Mouse (Mus musculus) brown adipose tissue, adult 24 weeks (tissue): ENCODE data around the gene Decr2. TPM values are rescaled to one million over a fixed set of nuclear protein-coding genes. Genes with fewer than 3 reads are reported as not detected.

Experiments used
- H3K27ac ChIP-seq: fragments of 200-500 bp; replicated peaks from 2 replicates; pipeline ENCODE4 v1.5.1; 2012; ENCODE audit warnings: low read depth, mild to moderate bottlenecking, low read length
- H3K4me1 ChIP-seq: fragments of 200-500 bp; 2 replicates; pipeline ENCODE4 v1.6.1; 2012; ENCODE audit warnings: low read length, mixed read lengths; ENCODE audit not compliant: control insufficient read depth, insufficient read depth, insufficient read length
- H3K4me3 ChIP-seq: fragments of 200-500 bp; 2 replicates; pipeline ENCODE4 v1.5.1; 2012; ENCODE audit warnings: low read depth, mild to moderate bottlenecking, low read length, moderate library complexity; ENCODE audit not compliant: insufficient read depth
- polyA plus RNA-seq: library from polyadenylated mRNA; stranded (reverse); fragments of >200 nt; gene quantifications from 2 replicates; pipeline ENCODE4 v1.2.4, GENCODE M21; 2012; ENCODE audit not compliant: missing spikeins, insufficient read depth, insufficient read length

The Decr2 gene
- 48.4 and 53.1 TPM in 2 replicates for polyA plus RNA-seq

- Histone ChIP-seq H3K4me1 (no peaks in the 10 kb centered on the region), H3K4me3 (peak within 1 kb of the TSS; percentile 84), H3K27ac (peak within 1 kb of the TSS; percentile 74)
These were observed at the start of gene Decr2 for GRCm38 (mm10) chr17:26089905-26090632. Gene Decr2, minus strand, starts transcription at chr17:26090337.

DNA sequence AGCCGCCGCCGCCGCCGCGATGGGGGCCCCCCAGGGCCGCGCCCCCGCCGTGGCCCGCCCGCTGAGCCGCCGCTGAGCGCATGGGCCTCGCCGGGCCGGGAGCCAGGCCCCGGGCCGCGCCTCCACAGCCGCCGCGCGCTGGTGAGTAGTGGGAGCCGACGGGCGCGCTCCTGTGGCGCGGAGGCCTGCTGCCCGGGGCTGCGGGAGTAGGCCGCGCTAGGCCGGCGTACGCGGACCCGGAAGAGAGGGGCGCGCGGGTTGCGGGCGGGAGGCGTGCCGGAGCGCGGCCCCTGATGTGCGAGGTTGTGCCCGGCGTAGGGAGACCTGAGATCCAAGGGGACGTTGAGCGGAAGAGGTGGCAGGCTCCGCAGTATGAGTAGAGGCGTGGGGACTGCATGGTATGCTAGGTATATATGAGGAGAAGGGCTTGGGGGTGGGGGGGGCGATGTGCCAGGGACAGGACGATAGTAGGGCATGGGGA, 48.8 kb upstream of the Decr2 start:
- H3K4me1 ChIP-seq = no peaks in the 10 kb centered on the region
- H3K27ac ChIP-seq = peak overlapping the region; percentile 40; the same call in 1 of the 2 replicates
- H3K4me3 ChIP-seq = peak overlapping the region; percentile 100

DNA sequence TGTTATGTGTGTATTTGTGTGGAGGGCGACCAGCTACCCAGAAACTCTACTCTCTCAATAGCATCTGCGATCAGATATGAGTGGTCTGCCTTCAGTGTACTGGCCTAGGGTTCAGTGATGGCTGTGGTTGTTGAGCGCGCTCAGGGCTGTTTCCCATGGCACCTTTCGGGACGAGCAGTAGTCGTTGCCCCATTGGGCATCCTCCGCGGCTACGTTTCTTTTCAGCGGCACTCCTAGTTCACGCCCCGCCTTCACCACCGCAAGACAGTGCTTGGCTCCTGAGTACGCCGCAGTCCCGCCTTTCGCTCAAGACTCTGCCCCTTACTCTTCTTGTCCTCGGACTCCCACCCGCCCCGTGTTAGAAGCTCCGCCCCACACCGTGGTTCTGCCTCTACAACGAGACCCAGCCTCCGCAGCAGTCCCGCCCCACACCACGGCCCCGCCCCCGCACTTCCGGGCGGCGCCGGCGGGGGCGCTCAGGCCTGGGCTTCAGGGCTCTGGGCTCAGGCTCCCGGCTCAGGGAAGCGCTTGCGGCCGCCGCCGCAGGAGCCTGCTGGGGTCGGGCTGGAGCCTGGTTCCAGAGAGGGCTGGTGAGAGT, 48.2 kb upstream of the Decr2 start, which contains the start of gene Axin1:
TSS of gene Axin1 (plus strand) at position 450 of the 598 bp plus-strand sequence.
- Histone ChIP-seq H3K27ac (peak within 1 kb of the TSS; percentile 40; the same call in 1 of the 2 replicates), H3K4me1 (no peaks in the 10 kb centered on the region), H3K4me3 (peak within 1 kb of the TSS; percentile 100)

- Histone ChIP-seq H3K4me1 (no peaks in the 10 kb centered on the region), H3K4me3 (peak overlapping the region; percentile 100), H3K27ac (no peak overlapping the region)
These were observed 47.6 kb upstream of the Decr2 start for GRCm38 (mm10) chr17:26137751-26138130.

DNA sequence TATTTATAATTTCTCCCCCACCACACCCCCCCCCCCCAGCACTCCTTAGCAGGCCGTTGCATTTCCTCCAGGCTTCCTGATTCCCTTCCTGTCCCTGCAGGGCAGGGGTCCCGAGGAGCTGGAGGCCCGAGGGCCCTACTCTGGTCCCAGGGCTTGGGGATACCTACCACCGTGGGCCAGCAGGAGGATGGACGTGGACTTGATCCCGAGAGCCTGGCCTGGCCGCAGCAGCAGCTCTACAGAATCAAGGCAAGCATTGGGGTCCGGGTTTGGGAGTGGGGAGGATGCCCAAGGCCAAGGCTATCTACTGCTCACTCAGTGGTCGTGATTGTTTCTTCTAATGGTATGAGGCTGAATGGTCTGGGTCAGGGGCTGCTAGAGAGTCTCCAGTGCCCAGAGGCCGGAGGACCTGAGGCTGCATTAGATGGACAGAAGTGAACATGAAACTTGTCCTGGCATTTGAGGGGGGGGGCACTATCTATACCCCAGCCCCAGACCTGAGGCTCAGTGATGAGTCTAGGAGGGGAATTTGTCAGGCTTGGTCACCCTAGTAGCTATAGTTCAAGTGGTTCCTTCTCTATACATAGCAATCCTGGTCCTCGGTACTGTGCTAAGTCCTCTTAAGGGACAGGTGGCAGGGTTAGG, 47.1 kb upstream of the Decr2 start:
- Histone ChIP-seq H3K4me1 (no peaks in the 10 kb centered on the region), H3K4me3 (no peak overlapping the region), H3K27ac (no peak overlapping the region)

- H3K27ac ChIP-seq = no peak overlapping the region
These were observed 42.0 kb upstream of the Decr2 start for GRCm38 (mm10) chr17:26131856-26132853.

GRCm38 (mm10) chr17:26131062-26131732, 41.1 kb upstream of the Decr2 start:
- Histone ChIP-seq H3K4me1 (no peaks in the 10 kb centered on the region), H3K27ac (no peak overlapping the region), H3K4me3 (no peak overlapping the region)

More at GRCm38 (mm10) chr17:26131856-26132853, 42.0 kb upstream of the Decr2 start:
- H3K4me3 ChIP-seq = no peak overlapping the region
- H3K4me1 ChIP-seq = no peaks in the 10 kb centered on the region

DNA sequence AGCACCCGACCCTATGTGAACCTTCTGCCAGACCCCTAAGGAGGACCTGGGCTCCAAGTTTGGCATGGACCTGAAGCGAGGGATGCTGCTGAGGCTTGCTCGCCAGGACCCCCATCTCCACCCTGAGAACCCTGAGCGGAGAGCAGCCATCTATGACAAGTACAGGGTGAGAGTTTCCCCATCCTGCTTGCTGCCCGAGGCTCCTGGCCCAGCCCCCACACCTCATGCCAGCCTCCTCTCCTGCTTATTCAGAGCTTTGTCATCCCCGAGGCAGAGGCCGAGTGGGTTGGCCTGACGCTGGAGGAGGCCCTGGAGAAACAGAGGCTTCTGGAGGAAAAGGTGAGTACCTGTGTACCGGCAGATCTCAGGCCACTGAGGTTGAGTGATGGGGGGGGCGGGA, 35.1 kb upstream of the Decr2 start:
- H3K4me1 ChIP-seq = peaks cover 7% of the 10 kb centered on the region; the same call in 1 of the 2 replicates
- no peak overlapping the region; the same call in 1 of the 2 replicates for H3K4me3 ChIP-seq
- H3K27ac ChIP-seq = no peak overlapping the region

GRCm38 (mm10) chr17:26124560-26124959, 34.4 kb upstream of the Decr2 start:
- H3K4me3 ChIP-seq = peak overlapping the region; percentile 89
- H3K27ac ChIP-seq = no peak overlapping the region
- peaks cover 7% of the 10 kb centered on the region; the same call in 1 of the 2 replicates for H3K4me1 ChIP-seq

DNA sequence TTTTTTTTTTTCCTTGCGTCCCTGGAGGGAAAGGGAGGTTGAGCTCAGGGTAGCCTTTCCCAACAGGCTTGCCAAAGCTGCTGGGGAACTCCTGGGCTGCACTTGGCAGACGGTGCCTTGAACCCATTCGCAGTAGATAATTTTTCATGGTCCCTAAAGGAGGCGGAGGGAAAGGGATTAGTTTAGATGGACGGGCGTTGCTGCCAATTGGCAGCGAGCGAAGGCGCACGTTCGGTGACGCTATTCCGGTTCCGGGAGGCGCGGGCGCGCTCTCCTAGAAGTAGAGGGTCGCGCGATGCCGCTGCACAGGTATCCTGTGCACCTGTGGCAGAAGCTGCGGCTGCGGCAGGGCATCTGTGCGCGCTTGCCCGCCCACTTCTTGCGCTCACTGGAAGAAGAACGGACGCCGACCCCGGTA, 33.1 kb upstream of the Decr2 start, which contains the start of gene Mrpl28:
TSS of gene Mrpl28 (plus strand) at position 234 of the 418 bp plus-strand sequence.
- Histone ChIP-seq H3K4me1 (peaks cover 7% of the 10 kb centered on the region; the same call in 1 of the 2 replicates), H3K4me3 (peak within 1 kb of the TSS; percentile 89), H3K27ac (peak within 1 kb of the TSS; percentile 35; the same call in 1 of the 2 replicates)

DNA sequence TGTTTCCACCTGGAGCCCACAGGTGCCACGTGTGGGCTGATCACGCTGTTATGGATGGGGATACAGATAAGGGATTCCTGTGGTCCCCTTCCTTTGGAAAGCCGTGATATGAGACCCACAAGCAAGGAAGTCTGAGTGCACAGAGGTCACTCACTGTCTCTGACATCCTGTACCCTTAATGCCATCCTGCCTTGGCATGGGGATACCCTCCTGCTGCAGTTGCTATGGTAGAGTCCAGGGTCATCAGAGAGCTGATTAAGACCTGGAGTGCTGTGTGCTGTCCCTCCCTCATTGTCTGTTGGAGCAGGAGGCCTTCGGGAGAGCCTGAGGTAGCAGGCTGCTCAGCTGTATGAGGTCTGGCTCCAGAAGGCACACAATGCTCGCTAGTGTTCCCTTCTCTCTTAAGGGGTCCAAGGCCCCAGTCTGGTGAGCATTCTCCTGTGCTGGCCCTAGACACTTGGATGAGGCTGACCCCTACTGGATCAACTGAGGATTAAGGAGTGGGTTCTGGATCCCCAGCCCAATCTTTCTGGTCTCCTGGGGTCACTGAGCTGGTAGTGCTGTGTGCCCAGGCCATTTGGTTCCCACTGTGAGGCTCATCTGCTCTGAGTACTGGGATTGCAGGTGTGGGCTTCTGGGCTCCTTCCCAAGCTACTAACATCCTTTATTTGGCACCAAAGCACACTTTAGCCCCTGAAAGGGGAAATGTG, 32.4 kb upstream of the Decr2 start:
- no peak overlapping the region for H3K27ac ChIP-seq
- peaks cover 7% of the 10 kb centered on the region; the same call in 1 of the 2 replicates for H3K4me1 ChIP-seq
- no peak overlapping the region for H3K4me3 ChIP-seq

- peaks cover 7% of the 10 kb centered on the region; the same call in 1 of the 2 replicates for H3K4me1 ChIP-seq
- H3K27ac ChIP-seq = no peak overlapping the region
- H3K4me3 ChIP-seq = no peak overlapping the region
These were observed 29.9 kb upstream of the Decr2 start for GRCm38 (mm10) chr17:26119766-26120710.
